Mouse (Mus musculus) T-helper 2 cell (primary cell): Measurements from ENCODE around the gene Ppfibp1.

Source experiments
- in situ Hi-C: fragments of 300-600 bp; cut with MboI, MseI; formaldehyde crosslinking; loops from one replicate; pipeline ENCODE4 v1.15.1; 2025; ENCODE audit warnings: high pct_unique_total_duplicates

The Ppfibp1 gene

GRCm38 (mm10) chr6:147029591-147029990, 141.3 kb downstream of the Ppfibp1 start:
- in situ Hi-C loops: no loop called here

DNA sequence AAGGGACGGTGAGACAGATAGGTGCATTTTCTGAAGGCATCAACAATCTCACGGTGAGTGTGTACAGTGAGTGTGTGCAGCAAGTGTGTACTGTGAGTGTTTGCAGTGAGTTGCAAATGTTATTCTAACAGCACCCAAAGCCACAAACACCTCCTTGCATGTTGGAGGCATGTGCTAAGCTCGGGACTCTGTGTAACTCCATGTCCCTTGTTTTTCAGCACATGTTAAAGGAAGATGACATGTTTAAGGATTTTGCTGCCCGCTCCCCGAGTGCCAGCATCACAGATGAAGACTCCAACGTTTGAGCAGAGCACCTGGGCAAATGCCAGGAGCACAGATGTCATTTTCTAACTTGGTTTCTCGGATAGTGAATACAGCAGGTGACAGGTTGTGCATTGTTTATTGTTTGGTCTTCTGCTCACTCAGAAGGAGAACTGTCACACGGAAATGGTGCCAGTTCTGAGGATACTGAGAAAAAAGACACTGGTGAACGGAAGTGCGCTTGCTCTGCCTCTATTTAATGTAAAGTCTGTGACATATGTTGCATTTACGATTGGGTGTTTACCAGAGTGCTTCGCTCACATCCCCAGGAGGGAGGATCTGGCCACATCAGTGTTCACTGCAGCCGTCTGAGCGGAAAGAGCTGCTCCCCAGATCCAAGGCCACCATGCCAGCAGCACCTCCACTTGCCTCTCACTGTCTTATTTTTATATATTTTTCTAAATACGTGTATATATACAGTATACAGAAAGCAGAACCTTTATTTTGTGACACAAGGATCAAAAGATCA, 142.0 kb downstream of the Ppfibp1 start:
- in situ Hi-C loops: loop anchor here (5.0 kb wide), 1 partner anchor 353 kb away; no protein-coding TSS in a partner anchor

DNA sequence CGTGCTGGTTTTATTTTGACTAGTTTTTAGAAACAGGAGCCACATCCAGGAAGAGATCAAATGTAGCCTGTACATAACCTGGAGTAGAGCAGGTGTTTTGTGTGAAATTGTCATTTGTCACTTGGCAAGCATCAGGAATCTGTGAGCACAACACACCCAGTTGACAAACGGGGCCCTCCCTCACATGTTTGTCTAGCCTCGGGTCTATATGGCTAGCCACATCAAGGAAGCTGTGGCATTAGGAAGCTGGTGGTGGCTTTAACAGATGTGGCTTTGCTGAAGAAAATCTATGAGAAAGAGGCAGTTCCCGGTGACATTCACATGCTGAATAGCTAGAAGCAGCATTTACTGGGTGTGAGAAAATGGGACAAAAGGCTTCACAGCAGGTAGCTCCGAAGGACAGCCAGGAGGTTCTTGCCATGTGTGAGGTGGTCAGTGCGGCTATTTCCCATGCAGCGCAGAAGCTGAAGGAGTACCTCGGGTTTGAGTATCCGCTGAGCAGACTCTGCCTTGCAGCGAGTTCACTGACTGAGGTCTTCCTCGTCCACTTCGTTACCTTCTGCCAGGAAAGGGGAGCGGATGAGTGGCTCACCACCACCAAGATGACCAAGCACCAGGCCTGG, 144.1 kb downstream of the Ppfibp1 start, which contains the start of gene Rep15:
TSS of gene Rep15 (plus strand) at position 282 of the 623 bp plus-strand sequence.
- in situ Hi-C loops: loop anchor here (5.0 kb wide), 1 partner anchor 355 kb away; no protein-coding TSS in a partner anchor

GRCm38 (mm10) chr6:147042291-147043290, 154.3 kb downstream of the Ppfibp1 start, which contains the start of gene Mrps35:
TSS of gene Mrps35 (plus strand) at chr6:147042764.
- in situ Hi-C loops: no loop called here

DNA sequence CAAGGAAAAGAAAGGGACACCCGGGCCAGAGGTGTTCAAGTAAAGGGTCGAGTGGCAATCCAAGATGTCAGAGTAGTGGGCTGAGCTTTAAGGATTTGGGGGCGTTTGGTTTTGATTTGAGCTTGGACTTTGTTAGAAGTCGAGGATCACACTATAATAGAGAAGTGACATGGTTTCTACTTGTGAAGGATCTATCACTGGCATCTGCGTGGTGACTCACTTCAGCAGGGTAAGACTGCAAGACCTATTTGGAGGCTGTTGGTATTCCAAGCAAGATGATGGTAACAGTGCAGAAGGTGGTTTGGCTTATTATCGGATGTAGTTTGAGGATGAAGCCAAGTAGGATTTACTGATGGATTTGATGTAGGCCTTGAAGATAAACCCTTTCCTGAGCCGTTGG, 155.3 kb downstream of the Ppfibp1 start:
- in situ Hi-C loops: no loop called here

DNA sequence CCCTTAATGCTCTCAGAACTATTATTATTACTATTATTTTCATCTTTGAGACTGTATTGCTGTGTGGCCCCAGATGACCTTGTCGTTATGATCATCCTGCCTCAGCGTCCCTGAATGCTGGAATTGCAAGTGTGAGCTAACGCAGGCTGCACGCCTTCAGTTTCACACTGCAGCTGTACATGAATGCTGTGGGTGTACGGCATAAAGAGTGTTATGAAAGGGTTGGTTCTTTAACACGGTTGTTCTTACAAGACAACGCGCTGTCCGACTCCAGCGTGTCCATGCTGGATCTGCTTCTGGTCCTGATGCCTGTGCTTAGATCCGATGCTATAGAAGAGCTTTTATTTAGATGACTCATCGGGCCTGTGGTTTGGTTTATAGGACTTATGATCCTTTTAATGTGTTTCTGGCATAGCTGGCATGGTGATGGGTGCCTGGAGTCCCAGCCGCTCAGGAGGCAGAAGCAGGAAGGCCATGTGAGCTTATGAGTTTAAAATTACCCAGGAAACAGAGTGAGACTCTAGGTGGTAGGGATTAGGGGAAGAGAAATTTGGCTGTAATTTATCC, 161.0 kb downstream of the Ppfibp1 start:
- in situ Hi-C loops: loop anchor here (5.0 kb wide), 1 partner anchor 43 kb away; the partner anchor contains the start of gene Klhl42

DNA sequence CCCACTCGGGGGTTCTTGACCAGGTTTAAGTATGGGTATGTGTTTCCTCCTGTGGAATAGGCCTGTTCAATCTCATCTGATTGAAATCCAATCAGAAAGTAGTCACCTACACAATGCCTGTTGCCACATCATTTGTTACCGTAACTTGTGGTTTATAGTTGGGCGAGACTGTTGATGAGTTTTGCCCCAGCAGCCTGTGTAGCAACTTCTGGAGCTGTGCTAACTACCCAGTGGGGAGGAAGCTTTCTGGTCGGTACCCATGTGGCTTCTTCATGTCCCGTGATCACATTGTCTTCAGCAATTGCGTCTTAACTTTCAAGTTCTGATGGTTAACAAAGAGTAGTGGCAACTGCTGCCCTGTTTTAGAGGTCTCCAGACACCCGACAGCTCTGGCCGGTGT, 163.4 kb downstream of the Ppfibp1 start:
- in situ Hi-C loops: no loop called here

DNA sequence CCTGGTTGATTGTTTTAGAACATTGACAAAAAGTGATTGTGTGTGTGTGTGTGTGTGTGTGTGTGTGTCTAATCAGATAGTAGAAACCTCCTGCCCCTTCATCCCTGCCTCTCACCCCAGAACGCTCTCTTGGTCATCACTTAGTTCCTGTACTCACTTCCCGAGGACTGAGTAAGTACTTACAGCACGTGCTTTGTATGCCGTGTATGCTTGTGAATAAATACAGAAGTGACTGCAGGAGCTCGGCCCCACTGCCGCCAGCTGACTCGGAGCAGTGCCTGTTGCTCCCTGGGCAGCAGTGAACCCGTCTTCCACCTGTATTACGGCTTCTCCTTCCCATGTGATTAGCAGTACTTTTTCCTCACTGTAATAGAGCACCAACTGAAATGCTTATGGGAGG, 164.2 kb downstream of the Ppfibp1 start:
- in situ Hi-C loops: no loop called here

GRCm38 (mm10) chr6:147053785-147054646, 165.7 kb downstream of the Ppfibp1 start:
- in situ Hi-C loops: no loop called here

DNA sequence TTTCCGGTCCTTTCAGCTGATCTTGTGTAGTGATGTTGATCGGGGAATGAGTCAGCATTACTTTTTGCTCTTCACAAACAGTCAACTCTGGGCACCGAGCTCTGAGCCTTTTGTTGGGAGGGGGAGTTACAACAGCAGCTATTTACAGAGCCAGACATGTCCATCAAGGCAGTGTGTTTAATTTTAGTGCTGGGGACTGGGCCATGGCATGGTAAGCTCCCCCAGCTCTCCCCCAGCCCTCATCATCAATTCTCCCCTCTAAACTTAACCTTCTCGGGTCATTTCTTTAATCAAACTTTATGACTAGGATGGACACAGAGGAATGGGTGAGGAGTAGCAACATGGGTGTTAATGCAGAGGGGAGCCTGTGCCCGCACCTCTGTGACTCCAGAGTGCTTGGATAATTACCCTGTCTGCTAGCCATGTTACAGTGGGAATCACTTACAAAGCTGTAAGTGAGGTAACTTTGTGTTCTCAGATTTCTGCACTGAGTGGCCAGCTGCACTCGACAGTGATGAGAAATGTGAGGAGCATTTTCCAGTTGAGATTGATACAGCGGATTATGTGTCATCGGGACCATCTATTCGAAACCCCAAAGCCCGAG, 167.2 kb downstream of the Ppfibp1 start:
- in situ Hi-C loops: no loop called here

GRCm38 (mm10) chr6:147059326-147059725, 171.0 kb downstream of the Ppfibp1 start:
- in situ Hi-C loops: no loop called here

DNA sequence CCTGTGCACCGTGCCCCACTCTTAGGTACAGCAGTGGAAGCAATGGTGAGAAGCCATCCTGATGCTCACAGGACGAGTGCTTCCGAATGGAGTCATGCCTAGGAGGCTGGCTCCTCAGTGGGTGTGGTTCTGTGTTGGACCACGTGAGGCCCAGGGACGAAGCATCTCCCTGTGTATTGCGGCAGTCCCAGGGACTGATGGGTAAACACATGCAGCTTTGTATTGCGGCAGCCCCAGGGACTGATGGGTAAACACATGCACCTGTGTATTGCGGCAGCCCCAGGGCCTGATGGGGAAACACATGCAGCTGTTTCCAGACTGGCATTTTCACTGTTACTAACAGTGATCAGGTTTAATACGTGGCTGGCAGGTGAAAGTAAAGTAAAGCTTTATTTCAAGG, 173.3 kb downstream of the Ppfibp1 start:
- in situ Hi-C loops: no loop called here

DNA sequence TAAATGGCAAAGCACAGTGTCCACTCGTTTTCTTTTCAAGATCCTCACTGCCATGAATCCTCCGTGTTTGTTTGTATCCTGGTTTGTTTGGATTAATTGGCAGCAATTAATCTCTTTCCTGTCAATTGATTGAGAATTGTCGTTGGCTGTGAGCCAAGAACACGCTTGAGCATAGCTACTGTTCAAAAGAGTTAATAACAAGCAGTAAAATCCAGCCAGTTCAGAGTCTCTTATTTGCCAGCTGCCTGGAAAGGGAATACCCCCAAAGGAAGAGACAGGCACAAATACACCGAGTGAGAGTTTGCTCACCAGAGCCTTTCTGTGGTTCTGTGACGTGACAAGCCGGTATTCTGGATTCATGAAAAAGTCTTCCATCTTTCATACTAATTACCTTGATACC, 173.7 kb downstream of the Ppfibp1 start:
- in situ Hi-C loops: no loop called here

GRCm38 (mm10) chr6:147062694-147063093, 174.4 kb downstream of the Ppfibp1 start:
- in situ Hi-C loops: no loop called here

DNA sequence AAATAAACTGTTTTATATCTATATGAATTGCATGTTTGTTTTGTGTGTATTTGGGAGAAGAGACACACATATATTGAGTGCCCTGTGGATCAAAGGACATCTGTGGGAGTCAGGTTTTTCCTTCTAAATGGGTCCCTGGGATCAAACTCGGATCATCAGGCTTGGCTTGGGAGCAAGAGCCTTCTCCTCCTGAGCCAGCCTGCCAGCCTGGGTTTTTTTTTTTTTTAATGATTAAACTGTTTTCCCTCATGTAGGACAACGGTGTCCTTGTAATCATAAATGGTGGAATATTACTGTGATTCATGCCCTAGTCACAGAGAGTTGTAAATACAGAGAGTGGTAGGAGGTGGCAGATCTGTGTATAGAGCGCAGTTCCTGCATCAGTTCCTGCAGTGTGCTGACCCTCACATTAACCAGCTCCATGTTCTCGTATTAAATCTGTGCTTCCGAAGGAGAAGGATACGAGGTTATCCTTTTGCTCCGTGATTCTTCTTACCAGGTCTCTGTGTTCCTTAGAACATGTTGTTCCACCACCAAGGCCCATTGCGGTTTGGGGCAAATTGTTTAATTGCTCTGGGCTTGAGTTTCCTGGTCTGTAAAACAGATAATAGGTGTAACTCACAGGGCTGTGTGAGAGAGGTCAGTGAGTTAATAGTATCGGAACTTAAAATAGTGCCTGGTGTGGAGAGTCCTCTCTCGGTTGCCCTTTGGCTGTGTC, 176.1 kb downstream of the Ppfibp1 start:
- in situ Hi-C loops: no loop called here

DNA sequence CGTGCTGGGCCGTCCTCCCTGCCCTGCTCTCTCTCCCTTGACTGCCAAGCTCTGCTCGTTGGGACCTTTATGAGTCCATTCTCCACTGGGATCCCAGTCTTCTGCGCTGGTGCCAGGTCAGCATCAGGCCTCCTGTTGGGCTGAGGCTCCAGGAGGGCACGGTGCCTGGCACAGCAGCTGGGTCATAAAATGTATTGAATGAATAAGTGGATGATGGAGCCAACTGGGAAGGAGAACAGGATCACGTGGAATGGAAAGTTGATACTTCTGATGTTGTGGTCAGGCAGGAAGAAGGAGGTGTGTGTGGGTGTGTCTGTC, 176.6 kb downstream of the Ppfibp1 start:
- in situ Hi-C loops: no loop called here

- in situ Hi-C loops: loop anchor here (25.0 kb wide), 1 partner anchor 1736 kb away; no protein-coding TSS in a partner anchor
These were observed 187.6 kb downstream of the Ppfibp1 start for GRCm38 (mm10) chr6:147075808-147076387.

DNA sequence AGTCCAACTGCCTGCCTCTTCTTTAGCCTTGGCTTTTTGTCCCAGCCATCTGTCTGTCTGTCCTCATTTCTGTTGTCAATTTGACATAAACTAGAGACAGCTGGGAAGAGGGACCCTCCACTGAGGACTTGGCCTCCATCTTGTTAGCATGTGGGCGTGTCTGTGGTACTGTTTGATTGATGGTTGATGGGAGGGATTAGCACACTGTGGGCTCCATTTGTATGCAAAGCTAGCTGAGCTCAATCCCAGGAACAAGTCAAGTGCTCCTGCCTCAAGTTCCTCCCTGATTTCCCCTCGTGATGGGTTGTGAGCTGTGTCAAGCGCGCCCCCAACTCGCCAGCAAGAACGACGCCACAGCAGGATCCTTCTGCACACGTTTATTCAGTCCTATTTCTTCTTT, 188.6 kb downstream of the Ppfibp1 start:
- in situ Hi-C loops: loop anchor here (25.0 kb wide), 1 partner anchor 1735 kb away; no protein-coding TSS in a partner anchor

- in situ Hi-C loops: loop anchor here (25.0 kb wide), 1 partner anchor 1732 kb away; no protein-coding TSS in a partner anchor
These were observed 191.6 kb downstream of the Ppfibp1 start for GRCm38 (mm10) chr6:147079919-147080318.
